Mouse (Mus musculus): ENCODE measurements around the gene Gm17455. TPM values are rescaled to one million over a fixed set of nuclear protein-coding genes. Genes with fewer than 3 reads are reported as not detected.
A peak's percentile ranks its signal among the peaks of the same experiment; 100 is the strongest.

Gene Gm17455
- polyA plus RNA-seq, 1 experiment from 2014 or later, result not detected

GRCm38 (mm10) chr10:60358776-60359175 is 40.8 kb upstream of the Gm17455 start:
- DNase-seq, result no peak
- no peaks in the 10 kb centered on the region for H3K27me3 ChIP-seq
- no peaks in the 10 kb centered on the region for H3K9me3 ChIP-seq (replicated peaks)
- ATAC-seq (ENCODE audit: low read depth), result no peak
- peaks cover 12% of the 10 kb centered on the region for H3K36me3 ChIP-seq
- H3K4me1 ChIP-seq (replicated peaks), result 0 out of 2 replicates have a peak, but pooled peaks cover 13% of the 10 kb centered on the region
- H3K9ac ChIP-seq, result no peak overlapping the region
- H3K4me2 ChIP-seq, result no peak overlapping the region
- H3K4me3 ChIP-seq (replicated peaks), result no peak overlapping the region
- H3K27ac ChIP-seq, result no peak overlapping the region
- WGBS (ENCODE audit: insufficient replicate concordance), result 53% methylated on average over 4 of the region's 4 CpGs

GRCm38 (mm10) chr10:60361615-60362309 is 37.8 kb upstream of the Gm17455 start:
- H3K27ac ChIP-seq, result no peak overlapping the region
- 67% methylated on average over 12 of the region's 12 CpGs for WGBS (ENCODE audit: insufficient replicate concordance)
- ATAC-seq (ENCODE audit: low read depth) (no peak), DNase-seq (no peak)
- H3K4me3 ChIP-seq (replicated peaks), result no peak overlapping the region
- H3K9ac ChIP-seq, result no peak overlapping the region
- H3K36me3 ChIP-seq, result peaks cover 12% of the 10 kb centered on the region
- no peak overlapping the region for H3K4me2 ChIP-seq
- H3K27me3 ChIP-seq, result no peaks in the 10 kb centered on the region
- no peaks in the 10 kb centered on the region for H3K9me3 ChIP-seq (replicated peaks)
- H3K4me1 ChIP-seq (replicated peaks), result 0 out of 2 replicates have a peak, but pooled peaks cover 9% of the 10 kb centered on the region

- H3K27ac ChIP-seq, result no peak overlapping the region
- no peak for ATAC-seq (ENCODE audit: low read depth)
These were observed 37.3 kb upstream of the Gm17455 start for GRCm38 (mm10) chr10:60362310-60362628.

DNA sequence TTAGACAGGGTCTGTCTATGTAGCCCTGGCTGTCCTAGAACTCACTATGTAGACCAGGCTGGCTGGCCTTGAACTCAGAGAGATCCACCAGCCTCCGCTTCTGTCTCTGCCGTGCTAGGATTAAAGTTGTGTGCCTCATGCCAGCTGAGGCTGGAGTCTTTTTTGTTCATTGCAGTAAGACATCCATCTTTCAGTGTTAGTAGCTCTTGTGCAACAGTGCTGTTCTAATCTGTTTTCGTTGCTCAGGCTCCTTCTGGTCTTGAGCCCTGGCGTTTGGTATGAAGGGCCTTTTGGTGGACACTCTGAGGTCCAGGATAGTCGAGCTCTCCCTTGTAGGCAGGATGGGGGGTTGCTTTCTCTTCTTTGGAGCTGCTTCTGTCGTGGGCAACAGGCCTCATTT is 36.1 kb upstream of the Gm17455 start:
- Histone ChIP-seq H3K4me1 (replicated peaks) (0 out of 2 replicates have a peak, but pooled peaks cover 12% of the 10 kb centered on the region), H3K9me3 (replicated peaks) (no peaks in the 10 kb centered on the region), H3K4me2 (no peak overlapping the region), H3K9ac (no peak overlapping the region), H3K27me3 (no peaks in the 10 kb centered on the region), H3K36me3 (peaks cover 12% of the 10 kb centered on the region; the same call in 1 of the 2 replicates), H3K27ac (no peak overlapping the region), H3K4me3 (replicated peaks) (no peak overlapping the region)
- whole genome bisulfite sequencing (ENCODE audit: insufficient replicate concordance), result 55% methylated on average over 6 of the region's 6 CpGs
- DNase-seq, result no peak
- ATAC-seq (ENCODE audit: low read depth), result no peak

More at GRCm38 (mm10) chr10:60362310-60362628, 37.3 kb upstream of the Gm17455 start:
- WGBS (ENCODE audit: insufficient replicate concordance), result 56% methylated on average over 2 of the region's 2 CpGs
- no peak overlapping the region for H3K9ac ChIP-seq
- no peak for DNase-seq
- no peak overlapping the region for H3K4me3 ChIP-seq (replicated peaks)
- H3K27me3 ChIP-seq, result no peaks in the 10 kb centered on the region
- 0 out of 2 replicates have a peak, but pooled peaks cover 9% of the 10 kb centered on the region for H3K4me1 ChIP-seq (replicated peaks)
- H3K4me2 ChIP-seq, result no peak overlapping the region
- peaks cover 12% of the 10 kb centered on the region for H3K36me3 ChIP-seq
- no peaks in the 10 kb centered on the region for H3K9me3 ChIP-seq (replicated peaks)

- ATAC-seq (ENCODE audit: low read depth) (no peak), DNase-seq (no peak)
- Histone ChIP-seq H3K9me3 (replicated peaks) (no peaks in the 10 kb centered on the region), H3K4me3 (replicated peaks) (no peak overlapping the region), H3K27me3 (no peaks in the 10 kb centered on the region), H3K27ac (no peak overlapping the region), H3K4me1 (replicated peaks) (peaks cover 21% of the 10 kb centered on the region), H3K36me3 (no peaks in the 10 kb centered on the region), H3K4me2 (no peak overlapping the region), H3K9ac (no peak overlapping the region)
- WGBS (ENCODE audit: insufficient replicate concordance), result 28% methylated on average over 2 of the region's 2 CpGs
These were observed 32.4 kb upstream of the Gm17455 start for GRCm38 (mm10) chr10:60367145-60367544.

GRCm38 (mm10) chr10:60367904-60368303 is 31.6 kb upstream of the Gm17455 start:
- no peak for DNase-seq
- H3K9ac ChIP-seq, result no peak overlapping the region
- 16% methylated on average over 4 of the region's 4 CpGs for WGBS (ENCODE audit: insufficient replicate concordance)
- H3K4me2 ChIP-seq, result no peak overlapping the region
- peaks cover 21% of the 10 kb centered on the region for H3K4me1 ChIP-seq (replicated peaks)
- no peaks in the 10 kb centered on the region for H3K9me3 ChIP-seq (replicated peaks)
- no peaks in the 10 kb centered on the region for H3K27me3 ChIP-seq
- no peak overlapping the region for H3K27ac ChIP-seq
- ATAC-seq (ENCODE audit: low read depth), result 0 out of 2 replicates have a peak, but pooled peaks have one; percentile 18
- no peaks in the 10 kb centered on the region for H3K36me3 ChIP-seq
- no peak overlapping the region for H3K4me3 ChIP-seq (replicated peaks)

GRCm38 (mm10) chr10:60369405-60369804 is 30.1 kb upstream of the Gm17455 start:
- Histone ChIP-seq H3K9me3 (replicated peaks) (no peaks in the 10 kb centered on the region), H3K27me3 (no peaks in the 10 kb centered on the region), H3K4me3 (replicated peaks) (no peak overlapping the region), H3K4me1 (replicated peaks) (peaks cover 29% of the 10 kb centered on the region), H3K9ac (no peak overlapping the region), H3K4me2 (no peak overlapping the region), H3K36me3 (no peaks in the 10 kb centered on the region), H3K27ac (no peak overlapping the region)
- ATAC-seq (ENCODE audit: low read depth), result no peak
- WGBS (ENCODE audit: insufficient replicate concordance), result 48% methylated on average over 6 of the region's 6 CpGs
- no peak for DNase-seq

DNA sequence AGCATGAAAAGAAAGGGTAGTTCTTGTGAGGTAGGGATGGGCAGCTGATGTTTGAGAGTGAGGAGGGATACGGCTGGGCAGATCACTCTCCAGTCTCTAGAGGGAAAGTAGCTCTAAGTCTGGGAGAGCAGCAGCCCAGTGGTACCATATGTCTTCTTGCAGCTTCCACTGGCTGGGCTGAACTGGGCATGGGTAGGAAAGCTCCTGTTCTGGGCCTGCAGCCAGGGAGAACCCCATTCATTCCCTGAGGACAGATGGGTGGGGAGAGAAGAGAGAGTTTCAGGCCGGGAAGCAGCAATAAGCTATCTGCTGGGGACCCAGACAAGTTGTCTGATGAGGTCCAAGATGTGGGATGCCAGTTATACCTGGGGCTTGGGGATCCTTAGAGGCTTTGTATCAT is 29.4 kb upstream of the Gm17455 start:
- peaks cover 29% of the 10 kb centered on the region for H3K4me1 ChIP-seq (replicated peaks)
- H3K36me3 ChIP-seq, result no peaks in the 10 kb centered on the region
- H3K4me3 ChIP-seq (replicated peaks), result no peak overlapping the region
- no peak for ATAC-seq (ENCODE audit: low read depth)
- WGBS (ENCODE audit: insufficient replicate concordance), result 54% methylated on average over 2 of the region's 2 CpGs
- DNase-seq, result no peak
- no peaks in the 10 kb centered on the region for H3K27me3 ChIP-seq
- H3K27ac ChIP-seq, result no peak overlapping the region
- H3K9me3 ChIP-seq (replicated peaks), result no peaks in the 10 kb centered on the region
- H3K4me2 ChIP-seq, result no peak overlapping the region
- H3K9ac ChIP-seq, result no peak overlapping the region

GRCm38 (mm10) chr10:60370601-60371061 is 28.9 kb upstream of the Gm17455 start:
- no peaks in the 10 kb centered on the region for H3K27me3 ChIP-seq
- peak overlapping the region; percentile 43 for H3K27ac ChIP-seq
- ATAC-seq (ENCODE audit: low read depth), result no peak
- no peak overlapping the region for H3K4me3 ChIP-seq (replicated peaks)
- H3K4me2 ChIP-seq, result no peak overlapping the region
- H3K9me3 ChIP-seq (replicated peaks), result no peaks in the 10 kb centered on the region
- H3K9ac ChIP-seq, result no peak overlapping the region
- no peaks in the 10 kb centered on the region for H3K36me3 ChIP-seq
- DNase-seq, result no peak
- peaks cover 29% of the 10 kb centered on the region for H3K4me1 ChIP-seq (replicated peaks)
- 26% methylated on average over 5 of the region's 5 CpGs for WGBS (ENCODE audit: insufficient replicate concordance)

GRCm38 (mm10) chr10:60371596-60372386 is 27.7 kb upstream of the Gm17455 start:
- Histone ChIP-seq H3K4me1 (replicated peaks) (peaks cover 29% of the 10 kb centered on the region), H3K4me3 (replicated peaks) (no peak overlapping the region), H3K9ac (no peak overlapping the region), H3K9me3 (replicated peaks) (no peaks in the 10 kb centered on the region), H3K36me3 (no peaks in the 10 kb centered on the region), H3K27ac (peak overlapping the region; percentile 43; the same call in 1 of the 2 replicates), H3K27me3 (no peaks in the 10 kb centered on the region), H3K4me2 (no peak overlapping the region)
- ATAC-seq (ENCODE audit: low read depth) (no peak), DNase-seq (no peak)
- WGBS (ENCODE audit: insufficient replicate concordance), result 20% methylated on average over 5 of the region's 5 CpGs

DNA sequence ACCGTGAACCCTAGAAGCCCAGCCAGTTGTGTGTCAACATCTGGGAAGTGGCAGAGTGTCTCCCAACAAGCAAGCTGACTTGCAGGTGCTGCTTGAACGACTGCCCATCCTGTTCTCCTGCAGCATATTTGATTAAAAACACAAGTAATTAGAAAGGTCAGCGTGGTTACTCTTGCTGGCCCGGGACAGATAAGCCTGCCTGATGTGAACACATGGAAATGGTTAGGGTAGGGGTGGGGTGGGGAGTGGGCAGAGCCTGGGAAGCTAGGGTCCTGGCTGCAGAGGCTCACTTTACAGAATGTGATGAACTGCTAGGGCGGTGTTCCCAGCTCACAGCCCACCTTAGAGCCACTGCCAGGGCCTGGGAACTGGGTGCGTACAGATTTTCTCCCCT is 26.0 kb upstream of the Gm17455 start:
- Histone ChIP-seq H3K9ac (no peak overlapping the region), H3K9me3 (replicated peaks) (no peaks in the 10 kb centered on the region), H3K4me2 (no peak overlapping the region), H3K36me3 (no peaks in the 10 kb centered on the region), H3K27ac (no peak overlapping the region), H3K27me3 (no peaks in the 10 kb centered on the region), H3K4me3 (replicated peaks) (no peak overlapping the region), H3K4me1 (replicated peaks) (peaks cover 26% of the 10 kb centered on the region)
- 31% methylated on average over 6 of the region's 6 CpGs for WGBS (ENCODE audit: insufficient replicate concordance)
- DNase-seq, result no peak
- 0 out of 2 replicates have a peak, but pooled peaks have one; percentile 7 for ATAC-seq (ENCODE audit: low read depth)

Data from liver, embryonic 13.5 days (tissue).